Comparison of ENCODE assay signal across 9 mouse cellular contexts in genomic region chr3:87804038-87804677, GRCm38 (mm10). TPM values are rescaled to one million over a fixed set of nuclear protein-coding genes. Genes with fewer than 3 reads are reported as not detected.
DNase-seq lines count a peak whose midpoint lies in the region; ATAC-seq and TF ChIP-seq lines count a peak whose summit lies in the region.
"Had no signal": no experiment of that assay in that cellular context is flagged by ENCODE, and none has a peak within 500 bp of the region (broad histone marks: within the 10 kb centered on the region; RNA-seq: fewer than 3 reads in every experiment).

No protein-coding gene starts in this region.

- 0 out of 2 replicates have a peak, but pooled peaks have one; percentile 27 for ATAC-seq in kidney, postnatal 0 days (replicated peaks; ENCODE audit: low FRiP score, low read depth)
- 0 out of 2 replicates have a peak, but pooled peaks have one; percentile 53 for ATAC-seq in intestine, embryonic 14.5 days (replicated peaks; ENCODE audit: low FRiP score, low TSS enrichment, low read depth)
- no peak; the same call in 1 of the 2 replicates for ATAC-seq in neural tube, embryonic 12.5 days (ENCODE audit: low FRiP score, low read depth)

- peaks cover 11% of the 10 kb centered on the region for H3K27me3 ChIP-seq in kidney, postnatal 0 days (ENCODE audit: insufficient read depth, low read length)
- H3K27me3 ChIP-seq in intestine, embryonic 14.5 days (replicated peaks; ENCODE audit: control insufficient read depth, insufficient read depth, low read length), result peaks cover 93% of the 10 kb centered on the region
- H3K27me3 ChIP-seq in neural tube, embryonic 12.5 days (replicated peaks), result peaks cover 86% of the 10 kb centered on the region

- DNase-seq in kidney, postnatal 0 days (ENCODE audit: low spot score), result no peak
- DNase-seq in kidney, adult 8-10 months, result no peak
- DNase-seq in intestine, embryonic 14.5 days (ENCODE audit: low spot score), result no peak
- no peak for DNase-seq in spleen, postnatal 14 days (ENCODE audit: low spot score in 2 of 2)
- DNase-seq in ovary, postnatal 36 days (ENCODE audit: low spot score), result no peak
- DNase-seq in spleen, postnatal 36 days (ENCODE audit: low spot score in 2 of 2), result no peak

- peaks cover 4% of the 10 kb centered on the region; the same call in 1 of the 2 replicates for H3K4me1 ChIP-seq in kidney, postnatal 0 days (replicated peaks; ENCODE audit: insufficient read depth, low read length)
- no peaks in the 10 kb centered on the region for H3K4me1 ChIP-seq in brown adipose tissue, adult 24 weeks (ENCODE audit: control insufficient read depth, insufficient read depth, insufficient read length, low read length)
- peaks cover 4% of the 10 kb centered on the region; the same call in 1 of the 2 replicates for H3K4me1 ChIP-seq in intestine, embryonic 14.5 days (replicated peaks; ENCODE audit: control insufficient read depth, insufficient read depth, low read length)
- H3K4me1 ChIP-seq in neural tube, embryonic 12.5 days, result peaks cover 7% of the 10 kb centered on the region

- peak overlapping the region; percentile 11; the same call in 1 of the 2 replicates for H3K4me3 ChIP-seq in kidney, postnatal 0 days (replicated peaks; ENCODE audit: low read depth, low read length)
- H3K4me3 ChIP-seq in brown adipose tissue, adult 24 weeks (ENCODE audit: insufficient read depth, low read depth, low read length), result peak overlapping the region; percentile 38
- H3K4me3 ChIP-seq in intestine, embryonic 14.5 days (ENCODE audit: low read depth, low read length), result peak overlapping the region; percentile 20; the same call in 1 of the 2 replicates
- no peak overlapping the region; the same call in 1 of the 2 replicates for H3K4me3 ChIP-seq in neural tube, embryonic 12.5 days

- no peaks in the 10 kb centered on the region for H3K9me3 ChIP-seq in kidney, postnatal 0 days (replicated peaks; ENCODE audit: low read length)
- no peaks in the 10 kb centered on the region for H3K9me3 ChIP-seq in intestine, embryonic 14.5 days (ENCODE audit: control insufficient read depth, low read length)
- no peaks in the 10 kb centered on the region for H3K9me3 ChIP-seq in neural tube, embryonic 12.5 days

- H3K27ac ChIP-seq in kidney, postnatal 0 days, result no peak overlapping the region
- no peak overlapping the region for H3K27ac ChIP-seq in brown adipose tissue, adult 24 weeks (replicated peaks; ENCODE audit: low read depth, low read length)
- H3K27ac ChIP-seq in intestine, embryonic 14.5 days (ENCODE audit: low read depth), result no peak overlapping the region
- H3K27ac ChIP-seq in neural tube, embryonic 12.5 days, result no peak overlapping the region

- peak overlapping the region; percentile 47 for H3K4me2 ChIP-seq in kidney, postnatal 0 days (ENCODE audit: low read length)
- H3K4me2 ChIP-seq in intestine, embryonic 14.5 days (ENCODE audit: low read length), result peak overlapping the region; percentile 48
- H3K4me2 ChIP-seq in neural tube, embryonic 12.5 days (replicated peaks), result peak overlapping the region; percentile 50

- WGBS in kidney, postnatal 0 days, result 3% methylated on average over 26 of the region's 26 CpGs
- WGBS in intestine, embryonic 14.5 days, result 4% methylated on average over 26 of the region's 26 CpGs
- 3% methylated on average over 26 of the region's 26 CpGs for WGBS in neural tube, embryonic 12.5 days

- H3K9ac ChIP-seq in kidney, postnatal 0 days (ENCODE audit: low read depth, low read length), result no peak overlapping the region
- H3K9ac ChIP-seq in intestine, embryonic 14.5 days (ENCODE audit: low read length), result no peak overlapping the region
- no peak overlapping the region for H3K9ac ChIP-seq in neural tube, embryonic 12.5 days

- no peak for TF ChIP-seq CTCF in kidney, postnatal 0 days (IDR thresholded peaks at IDR 0.05; ENCODE audit: low read depth)

- no peaks in the 10 kb centered on the region for H3K36me3 ChIP-seq in kidney, postnatal 0 days (ENCODE audit: insufficient read depth, low read length)
- no peaks in the 10 kb centered on the region for H3K36me3 ChIP-seq in intestine, embryonic 14.5 days (ENCODE audit: control insufficient read depth, insufficient read depth, low read length)
- no peaks in the 10 kb centered on the region for H3K36me3 ChIP-seq in neural tube, embryonic 12.5 days

RNA-seq across cellular contexts. Expression of gene Insrr, which starts 7.4 kb away (rescaled TPM):
- 1.9 and 2.3 TPM in 2 replicates for polyA plus RNA-seq in kidney, postnatal 0 days (2015; fragmentation: Nextera tagmentation; extraction: Ambion mirVana)
- not detected in 2 replicates for polyA plus RNA-seq in brown adipose tissue, adult 24 weeks (2012; ENCODE audit: insufficient read depth, insufficient read length, missing spikeins)
- polyA plus RNA-seq in intestine, embryonic 14.5 days (2014; fragmentation: Nextera tagmentation; extraction: Ambion mirVana), result 0.32 and 0.72 TPM in 2 replicates
- 1.4 and 1.9 TPM in 2 replicates for polyA plus RNA-seq in neural tube, embryonic 12.5 days (2016; fragmentation: Nextera tagmentation; extraction: Ambion mirVana)

RNA-seq across cellular contexts. Expression of gene Ntrk1, which starts 9.2 kb away (rescaled TPM):
- polyA plus RNA-seq in kidney, postnatal 0 days (2015; fragmentation: Nextera tagmentation; extraction: Ambion mirVana), result 2.1 and 2.3 TPM in 2 replicates
- polyA plus RNA-seq in brown adipose tissue, adult 24 weeks (2012; ENCODE audit: insufficient read depth, insufficient read length, missing spikeins), result not detected in 2 replicates
- 1.0 and 1.3 TPM in 2 replicates for polyA plus RNA-seq in intestine, embryonic 14.5 days (2014; fragmentation: Nextera tagmentation; extraction: Ambion mirVana)
- polyA plus RNA-seq in neural tube, embryonic 12.5 days (2016; fragmentation: Nextera tagmentation; extraction: Ambion mirVana), result 93.8 and 141 TPM in 2 replicates

RNA-seq across cellular contexts. Expression of gene Pear1, which starts 19.9 kb away (rescaled TPM):
- 31.6 and 35.4 TPM in 2 replicates for polyA plus RNA-seq in kidney, postnatal 0 days (2015; fragmentation: Nextera tagmentation; extraction: Ambion mirVana)
- 2.7 and 4.0 TPM in 2 replicates for polyA plus RNA-seq in brown adipose tissue, adult 24 weeks (2012; ENCODE audit: insufficient read depth, insufficient read length, missing spikeins)
- 28.4 and 31.7 TPM in 2 replicates for polyA plus RNA-seq in intestine, embryonic 14.5 days (2014; fragmentation: Nextera tagmentation; extraction: Ambion mirVana)
- 11.7 and 12.4 TPM in 2 replicates for polyA plus RNA-seq in neural tube, embryonic 12.5 days (2016; fragmentation: Nextera tagmentation; extraction: Ambion mirVana)

RNA-seq across cellular contexts. Expression of gene Sh2d2a, which starts 42.4 kb away (rescaled TPM):
- polyA plus RNA-seq in kidney, postnatal 0 days (2015; fragmentation: Nextera tagmentation; extraction: Ambion mirVana), result 0.11 TPM in 1 of 2 replicates, not detected in the other
- not detected in 2 replicates for polyA plus RNA-seq in brown adipose tissue, adult 24 weeks (2012; ENCODE audit: insufficient read depth, insufficient read length, missing spikeins)
- polyA plus RNA-seq in intestine, embryonic 14.5 days (2014; fragmentation: Nextera tagmentation; extraction: Ambion mirVana), result 0.16 and 0.28 TPM in 2 replicates
- not detected in 2 replicates for polyA plus RNA-seq in neural tube, embryonic 12.5 days (2016; fragmentation: Nextera tagmentation; extraction: Ambion mirVana)
- polyA plus RNA-seq: cortical plate, adult 2 months had no signal

RNA-seq across cellular contexts. Expression of gene Lrrc71, which starts 55.7 kb away (rescaled TPM):
- 0.37 and 0.45 TPM in 2 replicates for polyA plus RNA-seq in kidney, postnatal 0 days (2015; fragmentation: Nextera tagmentation; extraction: Ambion mirVana)
- 0.38 TPM in 1 of 2 replicates, not detected in the other for polyA plus RNA-seq in brown adipose tissue, adult 24 weeks (2012; ENCODE audit: insufficient read depth, insufficient read length, missing spikeins)
- 0.39 and 0.73 TPM in 2 replicates for polyA plus RNA-seq in intestine, embryonic 14.5 days (2014; fragmentation: Nextera tagmentation; extraction: Ambion mirVana)
- polyA plus RNA-seq in neural tube, embryonic 12.5 days (2016; fragmentation: Nextera tagmentation; extraction: Ambion mirVana), result 0.33 and 0.53 TPM in 2 replicates

Comparison
In these comparisons a context has a peak if more than half of its experiments do, and no peak if none do; other contexts are left out.
1. RNA of gene Ntrk1, which starts 9.2 kb away (polyA plus RNA-seq): 93.8 to 141 TPM in neural tube, embryonic 12.5 days; 2.1 to 2.3 TPM in kidney, postnatal 0 days, 1.0 to 1.3 TPM in intestine, embryonic 14.5 days and not detected in brown adipose tissue, adult 24 weeks; every median in the first group is over 10 times any median in the second.
2. Peak in every context shown above with its lines, with median percentiles within 50 percentile points of each other: H3K4me2 ChIP-seq.